Comparison of ENCODE assay signal across 8 mouse cellular contexts in the genomic region with DNA sequence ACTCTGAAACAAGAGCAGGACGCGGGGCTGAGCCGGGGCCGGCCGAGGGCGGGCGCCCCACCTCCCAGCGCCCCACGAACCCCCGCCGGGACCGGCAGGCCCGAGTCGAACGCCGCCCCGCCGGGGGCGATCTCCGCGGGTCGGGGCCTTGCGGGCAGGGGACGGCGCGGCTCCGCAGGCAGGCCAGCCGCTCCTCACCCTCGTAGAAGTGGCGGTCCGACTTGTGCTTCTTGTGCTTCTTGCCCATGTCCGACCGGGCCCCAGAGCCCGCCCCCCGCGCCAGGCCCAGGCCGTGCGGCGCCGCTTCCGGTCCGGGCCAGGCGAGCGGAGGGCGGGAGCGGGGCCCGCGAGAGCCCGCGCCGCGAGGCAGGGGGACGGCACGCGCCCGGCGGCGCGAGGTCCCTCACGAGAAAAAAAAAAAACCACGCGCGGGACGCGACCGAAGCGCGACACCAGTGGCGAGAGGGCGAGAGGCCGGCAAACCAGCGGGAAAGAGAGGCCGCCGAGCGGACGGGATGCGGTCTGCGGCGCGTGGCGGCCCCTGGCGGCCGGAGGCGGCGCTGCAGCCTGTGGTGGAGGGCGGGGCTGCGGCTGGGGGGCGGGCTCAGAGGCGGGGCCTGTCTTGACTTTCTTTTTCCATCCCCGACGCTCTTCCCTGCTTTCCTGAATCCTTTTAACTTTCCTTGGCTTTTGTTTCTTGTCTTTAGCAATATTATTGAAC. TPM values are rescaled to one million over a fixed set of nuclear protein-coding genes. Genes with fewer than 3 reads are reported as not detected.
DNase-seq lines count a peak whose midpoint lies in the region; ATAC-seq and TF ChIP-seq lines count a peak whose summit lies in the region.

A gene (minus strand): TSS at position 487 of the 721 bp plus-strand sequence.

- H3K4me1 ChIP-seq in hindbrain, embryonic 13.5 days (replicated peaks) = peaks cover 28% of the 10 kb centered on the region

- H3K4me2 ChIP-seq in hindbrain, embryonic 13.5 days = peak within 1 kb of the TSS; percentile 71

- H3K27me3 ChIP-seq in Patski = peaks cover 4% of the 10 kb centered on the region
- no peaks in the 10 kb centered on the region for H3K27me3 ChIP-seq in hindbrain, embryonic 13.5 days

- peaks cover 21% of the 10 kb centered on the region for H3K36me3 ChIP-seq in hindbrain, embryonic 13.5 days

- in situ Hi-C loops in Patski (cut with MboI; ENCODE audit: low pct_unique_long_range_greater_than_20kb) = no loop called here

- DNase-seq in Patski (ENCODE audit: low read depth, low spot score) = no peak
- peak; percentile 94 to 96 for DNase-seq in cerebellum, postnatal 14 days
- DNase-seq in frontal cortex, postnatal 25 days (ENCODE audit: low spot score in 2 of 2) = peak; percentile 73 to 79
- peak; percentile 92 to 94 for DNase-seq in layer of hippocampus, postnatal 25 days (ENCODE audit: extremely low spot score in 1 of 2, low spot score in 1 of 2)
- peak; percentile 75 for DNase-seq in lung, postnatal 25 days (ENCODE audit: low spot score)
- peak; percentile 71 for DNase-seq in retina, adult 2 months (ENCODE audit: low read depth, low spot score)
- peak; percentile 89 for DNase-seq in thymus, postnatal 25 days

- under 1% methylated on average over 87 of the region's 91 CpGs for WGBS in hindbrain, embryonic 13.5 days

- POLR2A ChIA-PET in Patski (lab: Charles Lee) = interaction anchor here (1.0 to 1.1 kb wide), 2 partner anchors 11 to 43 kb away, joined by 3 read pairs; no protein-coding TSS in a partner anchor

- CTCF ChIA-PET in Patski (lab: Charles Lee) = interaction anchor here (1.3 to 1.6 kb wide), 2 partner anchors 10 to 92 kb away, joined by 4 to 5 read pairs; no protein-coding TSS in a partner anchor

- H3K27ac ChIP-seq in hindbrain, embryonic 13.5 days = peak within 1 kb of the TSS; percentile 87

- no peaks in the 10 kb centered on the region for H3K9me3 ChIP-seq in hindbrain, embryonic 13.5 days

- H3K4me3 ChIP-seq in hindbrain, embryonic 13.5 days = peak within 1 kb of the TSS; percentile 99

- H3K9ac ChIP-seq in hindbrain, embryonic 13.5 days = peak within 1 kb of the TSS; percentile 97

- peak; percentile 99 for TF ChIP-seq CTCF in Patski (IDR thresholded peaks at IDR 0.05)

- peak; percentile 87 for ATAC-seq in Patski
- ATAC-seq in hindbrain, embryonic 13.5 days (ENCODE audit: low FRiP score) = peak; percentile 93

RNA-seq across cellular contexts. Expression of the gene that starts here (rescaled TPM):
- polyA plus RNA-seq in Patski (2021) = 84.6 TPM
- polyA plus RNA-seq in hindbrain, embryonic 13.5 days (2015; fragmentation: Nextera tagmentation; extraction: Ambion mirVana) = 69.3 and 71.7 TPM in 2 replicates
- 10 to 100 TPM; 53.3 to 55.2 TPM for total RNA-seq in layer of hippocampus, postnatal 25 days (2021)
